Mouse (Mus musculus) limb, embryonic 10.5 days (tissue): Measurements from ENCODE around the gene Dlx1. TPM values are rescaled to one million over a fixed set of nuclear protein-coding genes. Genes with fewer than 3 reads are reported as not detected.

Experiments used
- DNase-seq: peaks from one replicate; pipeline ENCODE4 v3.0.0-alpha.2; 2017; ENCODE audit warnings: low spot score
- H3K27ac ChIP-seq: fragments of 300-500 bp; sonication (generic); 2 replicates; pipeline ENCODE4 v1.5.1; 2016; ENCODE audit warnings: mild to moderate bottlenecking
- H3K27me3 ChIP-seq: fragments of 300-500 bp; sonication (generic); 2 replicates; pipeline ENCODE4 v1.6.1; 2016; ENCODE audit warnings: low read depth, mild to moderate bottlenecking; ENCODE audit not compliant: poor library complexity, severe bottlenecking
- H3K36me3 ChIP-seq: fragments of 300-500 bp; sonication (generic); 2 replicates; pipeline ENCODE4 v1.6.1; 2016; ENCODE audit warnings: mild to moderate bottlenecking, moderate library complexity
- H3K4me1 ChIP-seq: fragments of 300-500 bp; sonication (generic); 2 replicates; pipeline ENCODE4 v1.6.1; 2016
- H3K4me3 ChIP-seq: fragments of 300-500 bp; sonication (generic); 2 replicates; pipeline ENCODE4 v1.5.1; 2016; ENCODE audit warnings: mild to moderate bottlenecking, moderate library complexity
- H3K9me3 ChIP-seq: fragments of 300-500 bp; sonication (generic); replicated peaks from 2 replicates; pipeline ENCODE4 v1.6.1; 2016; ENCODE audit warnings: mild to moderate bottlenecking
- WGBS: fragments of 180-500 bp; shearing (Covaris S2); methylation state at CpG from one replicate; pipeline ENCODE4 v1.1.7; 2016; 5-methylcytosine and 5-hydroxymethylcytosine counted together
- polyA plus RNA-seq: library from polyadenylated mRNA; unstranded; fragments of >200 nt; fragmentation: Nextera tagmentation; extraction: Ambion mirVana; gene quantifications from 2 replicates; pipeline ENCODE4 v1.2.1, GENCODE M21; 2016

The Dlx1 gene
- 5.7 and 9.0 TPM in 2 replicates for polyA plus RNA-seq

DNA sequence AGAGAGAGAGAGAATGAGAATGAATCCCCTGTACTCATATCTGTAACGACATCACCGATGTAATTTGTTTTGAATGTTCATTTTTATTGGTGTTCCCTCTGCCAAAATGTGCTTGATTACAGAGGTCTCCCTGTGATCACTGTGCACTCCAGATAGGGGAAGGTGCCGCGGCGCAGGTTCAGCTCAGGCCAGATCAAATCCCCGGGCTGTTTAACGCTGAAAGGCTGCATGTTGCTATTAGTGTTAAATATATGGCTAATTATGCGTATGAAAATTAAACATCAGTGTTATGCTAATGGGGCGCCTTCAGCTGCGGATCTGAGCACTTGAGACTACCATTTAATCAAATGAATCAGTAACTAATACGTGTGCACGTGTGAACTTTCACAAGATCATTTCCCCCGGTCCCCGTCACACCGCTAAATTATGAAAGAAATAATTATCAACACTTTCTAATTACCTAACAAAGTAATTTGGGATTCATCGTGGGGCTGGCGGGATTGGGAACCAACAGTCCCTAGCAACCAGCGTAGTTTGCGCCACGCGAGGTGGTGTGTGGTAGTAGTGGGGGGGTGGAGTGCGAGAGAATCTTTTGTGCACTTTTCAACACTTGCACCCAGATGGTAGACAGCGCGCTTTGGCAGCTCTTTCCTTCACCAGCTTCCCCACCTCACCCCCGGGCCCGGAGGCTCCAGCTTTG is at the start of gene Dlx1:
Dlx1 (plus strand) TSS at position 100 of the 700 bp plus-strand sequence.
- Histone ChIP-seq H3K9me3 (no peaks in the 10 kb centered on the region), H3K27ac (peak within 1 kb of the TSS; percentile 75), H3K27me3 (peaks cover 100% of the 10 kb centered on the region), H3K36me3 (no peaks in the 10 kb centered on the region), H3K4me3 (peak within 1 kb of the TSS; percentile 60), H3K4me1 (peaks cover 46% of the 10 kb centered on the region)
- under 1% methylated on average over 26 of the region's 26 CpGs for WGBS
- no peak for DNase-seq

DNA sequence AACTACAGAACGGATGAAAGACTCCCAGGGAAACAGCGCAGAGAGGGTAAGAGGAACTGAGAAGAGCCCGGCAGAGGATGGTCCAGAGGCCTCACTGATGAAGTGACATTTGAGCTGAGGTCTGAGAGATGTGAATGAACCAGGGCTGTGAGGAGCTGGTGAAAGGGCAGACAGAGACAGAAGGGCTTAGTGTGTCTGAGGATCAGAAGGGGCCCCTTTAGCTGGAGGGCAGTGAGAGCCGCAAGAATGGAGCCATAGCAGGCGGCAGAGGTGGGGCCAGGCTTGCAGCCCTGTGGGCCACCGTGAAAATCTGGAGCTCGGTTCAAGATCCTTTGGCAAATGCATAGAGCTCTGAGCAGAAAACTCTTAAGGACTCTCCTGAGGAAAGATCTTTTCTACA is 48.0 kb upstream of the Dlx1 start:
- DNase-seq, result no peak
- no peak overlapping the region for H3K4me3 ChIP-seq
- H3K4me1 ChIP-seq, result peaks cover 36% of the 10 kb centered on the region
- H3K36me3 ChIP-seq, result no peaks in the 10 kb centered on the region
- H3K9me3 ChIP-seq, result no peaks in the 10 kb centered on the region
- H3K27ac ChIP-seq, result no peak overlapping the region
- 7% methylated on average over 7 of the region's 7 CpGs for WGBS
- no peaks in the 10 kb centered on the region for H3K27me3 ChIP-seq

DNA sequence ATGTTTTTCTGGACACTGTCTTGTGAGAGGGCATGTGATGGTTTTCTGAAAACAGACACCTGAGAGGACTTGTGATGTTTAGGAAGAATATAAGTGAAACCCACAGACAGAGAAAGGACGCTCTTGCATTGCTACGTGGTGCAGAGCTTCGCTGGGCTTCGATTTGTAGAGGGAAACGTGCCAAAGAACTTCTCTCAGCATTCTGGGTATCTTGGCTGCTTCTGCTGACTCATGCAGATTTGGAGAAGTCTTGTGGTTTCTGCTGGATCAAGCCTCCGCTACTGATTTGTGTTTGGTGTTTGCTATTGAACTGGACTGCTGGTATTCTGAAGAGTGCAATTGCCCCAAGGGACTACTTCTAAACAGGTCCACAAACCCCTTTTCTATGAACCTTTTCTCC is 46.1 kb upstream of the Dlx1 start:
- 89% methylated on average over 6 of the region's 6 CpGs for WGBS
- H3K27me3 ChIP-seq, result no peaks in the 10 kb centered on the region
- H3K4me3 ChIP-seq, result no peak overlapping the region

DNA sequence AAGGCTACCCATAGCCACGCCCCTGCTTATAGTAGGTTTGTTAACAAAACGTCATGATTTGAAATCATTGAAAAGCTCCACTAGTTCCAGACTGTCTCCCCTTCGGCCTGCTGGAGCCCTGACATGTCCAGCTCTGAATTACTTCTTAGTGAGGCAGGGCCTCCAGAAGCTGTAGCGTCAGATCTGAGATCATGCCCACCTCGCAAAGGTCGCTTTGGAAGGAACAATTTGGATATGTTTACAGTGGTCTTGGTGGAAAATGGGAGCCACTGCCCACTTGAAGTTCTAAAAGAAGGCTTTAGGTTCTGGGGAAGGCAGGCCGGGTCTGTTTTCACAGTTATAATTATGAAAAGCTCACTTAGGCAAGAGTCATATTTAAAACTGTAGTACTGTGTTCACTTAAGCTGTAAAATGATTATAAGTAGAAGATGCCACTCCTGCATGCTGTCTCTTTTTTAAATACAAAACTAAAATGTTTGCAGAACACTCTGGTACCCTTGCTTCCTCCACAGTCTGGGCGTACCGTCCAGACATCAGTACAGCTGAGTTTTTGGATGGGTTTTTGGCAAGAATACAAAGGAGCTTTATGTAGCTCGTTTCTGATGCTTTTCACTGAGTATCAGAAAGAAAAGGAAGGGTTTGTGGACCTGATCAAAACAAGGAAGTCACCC is 44.7 kb upstream of the Dlx1 start:
- peaks cover 22% of the 10 kb centered on the region for H3K4me1 ChIP-seq

More for the DNA sequence above, 46.1 kb upstream of the Dlx1 start:
- peaks cover 22% of the 10 kb centered on the region for H3K4me1 ChIP-seq
- no peak overlapping the region for H3K27ac ChIP-seq
- no peaks in the 10 kb centered on the region for H3K36me3 ChIP-seq
- DNase-seq, result no peak
- H3K9me3 ChIP-seq, result no peaks in the 10 kb centered on the region

DNA sequence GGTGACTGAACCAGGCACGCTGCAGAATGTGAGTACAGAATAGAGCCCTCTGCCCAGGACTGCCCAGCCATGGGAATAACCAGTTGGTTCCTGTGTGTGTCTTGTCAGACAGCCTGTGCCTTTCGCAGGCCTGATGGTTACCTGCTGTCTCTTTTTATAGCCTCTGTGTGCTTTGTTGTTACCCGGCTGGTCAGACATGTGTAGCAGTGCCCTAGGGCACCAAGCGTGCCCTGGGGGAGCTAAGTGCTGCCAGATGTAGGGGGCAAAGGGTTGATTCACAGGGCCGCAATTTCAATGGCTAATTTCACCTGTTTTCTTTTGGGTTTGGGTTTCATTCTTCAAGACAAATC is 44.2 kb upstream of the Dlx1 start:
- WGBS, result 25% methylated on average over 5 of the region's 5 CpGs
- no peak overlapping the region for H3K27ac ChIP-seq
- H3K27me3 ChIP-seq, result no peaks in the 10 kb centered on the region
- no peaks in the 10 kb centered on the region for H3K36me3 ChIP-seq
- H3K4me1 ChIP-seq, result peaks cover 22% of the 10 kb centered on the region
- H3K4me3 ChIP-seq, result no peak overlapping the region
- no peak for DNase-seq
- H3K9me3 ChIP-seq, result no peaks in the 10 kb centered on the region

More for the DNA sequence above, 44.7 kb upstream of the Dlx1 start:
- no peak overlapping the region for H3K4me3 ChIP-seq
- WGBS, result 78% methylated on average over 10 of the region's 10 CpGs
- H3K27me3 ChIP-seq, result no peaks in the 10 kb centered on the region
- H3K27ac ChIP-seq, result no peak overlapping the region
- no peaks in the 10 kb centered on the region for H3K9me3 ChIP-seq
- no peak for DNase-seq
- H3K36me3 ChIP-seq, result no peaks in the 10 kb centered on the region

DNA sequence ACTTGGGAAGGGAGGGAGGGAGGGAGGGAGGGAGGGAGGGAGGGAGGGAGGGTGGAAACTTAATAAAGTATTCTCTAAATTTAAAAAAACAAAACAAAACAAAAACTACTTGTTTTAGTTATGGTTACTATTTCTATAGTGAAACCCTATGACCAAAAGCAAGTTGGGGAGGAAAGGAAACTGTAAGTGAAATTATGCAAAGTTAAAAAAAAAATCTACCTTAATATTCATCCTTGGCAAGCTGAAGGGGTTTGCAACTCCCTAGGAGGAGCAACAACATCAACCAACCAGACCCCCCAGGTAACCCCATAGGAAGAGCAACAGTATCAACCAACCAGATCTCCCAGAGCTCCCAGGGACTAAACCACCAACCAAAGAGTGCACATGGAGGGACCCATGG is 36.6 kb upstream of the Dlx1 start:
- H3K27ac ChIP-seq, result no peak overlapping the region
- H3K4me1 ChIP-seq, result peaks cover 4% of the 10 kb centered on the region; the same call in 1 of the 2 replicates
- no peak for DNase-seq
- H3K9me3 ChIP-seq, result no peaks in the 10 kb centered on the region
- no peaks in the 10 kb centered on the region for H3K27me3 ChIP-seq
- no peak overlapping the region for H3K4me3 ChIP-seq
- no peaks in the 10 kb centered on the region for H3K36me3 ChIP-seq

DNA sequence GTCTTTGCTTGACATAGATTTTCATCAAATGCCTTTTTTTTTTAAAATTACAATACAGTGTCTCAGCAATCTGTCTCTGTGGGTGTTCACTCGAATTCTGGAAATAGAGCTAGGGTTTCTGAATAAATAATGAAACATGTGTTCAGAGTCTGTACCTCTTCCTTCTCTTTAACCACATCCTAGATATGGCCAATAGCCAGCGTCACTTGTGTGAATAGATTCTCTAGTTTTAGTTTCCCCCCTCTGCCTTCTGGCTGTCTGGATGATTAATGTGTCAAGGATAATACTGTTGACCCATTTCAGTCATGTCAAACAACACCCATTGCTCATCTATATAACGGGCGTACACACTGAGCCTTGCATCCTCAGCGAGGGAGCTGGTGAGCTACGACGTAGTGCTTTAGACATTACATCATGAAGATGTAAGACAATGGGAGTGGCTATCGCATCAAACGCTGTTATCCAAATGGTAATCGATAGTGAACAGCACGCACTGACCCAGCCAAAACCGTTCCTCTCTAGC is 34.7 kb upstream of the Dlx1 start:
- no peak for DNase-seq
- Histone ChIP-seq H3K27me3 (no peaks in the 10 kb centered on the region), H3K4me1 (peaks cover 13% of the 10 kb centered on the region), H3K27ac (no peak overlapping the region), H3K9me3 (no peaks in the 10 kb centered on the region), H3K36me3 (no peaks in the 10 kb centered on the region), H3K4me3 (no peak overlapping the region)
- WGBS, result 82% methylated on average over 12 of the region's 12 CpGs

DNA sequence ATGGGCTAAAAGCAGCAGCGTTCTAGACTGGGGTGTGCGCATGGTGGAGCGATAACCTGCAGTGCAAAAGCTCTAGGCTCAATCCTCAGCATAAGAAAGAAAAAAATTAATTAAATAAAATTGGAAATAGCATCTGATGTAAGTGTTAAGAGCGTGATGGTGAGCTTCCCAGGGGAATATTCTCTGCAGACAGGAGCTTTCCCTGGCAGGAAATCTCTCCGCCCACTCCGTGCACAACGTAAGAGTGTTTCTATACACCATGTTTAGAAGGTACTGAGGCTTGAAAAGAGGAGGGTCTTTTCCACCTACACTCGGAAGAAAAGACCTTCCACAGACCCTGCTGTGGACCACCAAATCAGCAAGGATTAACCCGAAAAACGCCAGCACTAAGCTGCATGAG is 33.4 kb upstream of the Dlx1 start:
- DNase-seq, result no peak
- H3K9me3 ChIP-seq, result no peaks in the 10 kb centered on the region
- no peak overlapping the region for H3K27ac ChIP-seq
- WGBS, result 76% methylated on average over 10 of the region's 10 CpGs
- H3K36me3 ChIP-seq, result no peaks in the 10 kb centered on the region
- H3K27me3 ChIP-seq, result no peaks in the 10 kb centered on the region
- H3K4me3 ChIP-seq, result no peak overlapping the region
- peaks cover 24% of the 10 kb centered on the region for H3K4me1 ChIP-seq

DNA sequence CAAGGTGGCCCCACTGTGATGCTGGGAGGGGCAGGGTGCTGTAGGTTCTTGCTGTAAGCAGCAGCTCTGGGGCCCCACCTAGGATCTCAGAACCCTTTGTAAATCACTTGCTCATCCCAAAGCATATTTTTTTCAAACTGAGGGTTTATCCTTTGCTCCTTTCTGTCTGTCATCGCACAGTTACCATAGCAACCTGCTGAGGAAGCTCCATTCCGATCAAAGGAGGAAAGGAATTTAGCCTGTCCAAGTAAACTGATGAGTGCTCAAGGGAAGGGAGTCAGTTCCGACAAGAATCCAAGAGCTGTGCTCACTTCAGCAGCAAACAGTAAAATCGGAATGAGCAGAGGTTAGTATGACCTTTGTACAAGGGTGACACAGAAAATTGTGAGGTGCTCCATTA is 32.9 kb upstream of the Dlx1 start:
- Histone ChIP-seq H3K9me3 (no peaks in the 10 kb centered on the region), H3K4me3 (no peak overlapping the region), H3K27ac (no peak overlapping the region), H3K4me1 (peaks cover 29% of the 10 kb centered on the region), H3K27me3 (no peaks in the 10 kb centered on the region), H3K36me3 (no peaks in the 10 kb centered on the region)
- DNase-seq, result no peak
- WGBS, result 40% methylated on average over 4 of the region's 4 CpGs

DNA sequence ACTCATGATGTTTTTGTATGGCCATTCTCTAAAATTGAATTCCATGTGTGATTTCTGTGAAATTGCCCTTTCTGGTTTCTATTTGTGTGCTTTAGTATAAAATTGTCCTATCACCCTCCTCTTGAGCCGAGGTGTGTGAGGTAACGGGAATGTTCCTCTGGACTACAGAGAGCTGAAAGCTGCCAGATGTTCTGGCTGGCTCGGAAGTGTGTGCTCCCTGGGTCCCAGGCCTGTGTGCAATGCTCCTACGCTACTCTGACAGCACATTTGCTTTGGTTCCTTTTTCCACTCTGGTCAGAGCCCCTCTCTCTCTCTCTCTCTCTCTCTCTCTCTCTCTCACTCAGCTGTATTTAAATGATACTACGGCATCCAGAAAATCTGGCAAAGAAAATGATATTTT is 30.7 kb upstream of the Dlx1 start:
- Histone ChIP-seq H3K4me3 (no peak overlapping the region), H3K27ac (no peak overlapping the region), H3K4me1 (peaks cover 31% of the 10 kb centered on the region), H3K27me3 (no peaks in the 10 kb centered on the region), H3K9me3 (no peaks in the 10 kb centered on the region), H3K36me3 (no peaks in the 10 kb centered on the region)
- 46% methylated on average over 5 of the region's 5 CpGs for WGBS
- DNase-seq, result no peak

DNA sequence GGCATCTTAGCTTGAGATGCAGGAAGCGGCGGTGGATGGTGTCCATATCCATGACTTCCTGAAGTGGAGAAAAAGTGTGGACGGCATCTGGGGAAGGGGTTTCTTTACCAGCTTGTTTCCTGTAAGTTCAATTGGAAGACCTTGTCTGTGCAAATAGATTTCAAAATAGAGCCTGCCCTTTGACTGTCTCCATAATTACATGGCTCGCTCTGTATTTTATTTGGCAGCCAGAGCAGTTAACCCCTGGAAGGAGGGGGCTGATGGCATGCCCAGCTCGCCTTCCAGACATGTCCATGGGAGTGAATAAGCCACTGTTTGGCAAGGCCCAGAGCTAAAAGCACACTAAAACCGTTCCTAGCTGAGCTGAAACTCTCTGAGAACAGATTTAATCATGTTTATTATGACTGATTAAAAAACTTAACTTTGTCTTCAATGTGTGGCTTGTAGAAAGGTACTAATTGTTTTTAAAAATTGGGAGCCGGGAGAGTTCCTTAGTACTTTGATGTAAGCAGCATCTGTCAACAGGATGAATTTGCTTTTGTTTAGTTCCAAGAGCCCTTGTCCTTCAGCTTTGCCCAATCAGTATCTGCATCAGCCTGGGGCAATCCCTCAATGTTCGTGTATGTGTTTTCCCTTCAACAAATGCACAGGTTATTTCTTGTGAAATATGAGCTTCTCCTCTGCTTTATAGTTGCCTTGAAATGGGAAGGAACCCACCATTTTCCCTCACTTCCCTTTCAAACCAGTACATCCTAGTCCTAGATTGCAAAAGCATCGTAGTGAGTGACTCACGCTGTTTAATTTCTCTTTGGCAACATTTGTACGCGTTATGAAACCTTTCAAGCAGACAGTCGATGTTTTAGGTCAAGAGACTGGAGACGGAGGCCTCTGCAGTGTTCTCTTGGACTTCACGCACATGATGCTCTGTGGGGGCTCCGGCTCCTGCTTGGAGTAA is 28.4 kb upstream of the Dlx1 start:
- 0 out of 2 replicates have a peak overlapping the region, but pooled peaks have one; percentile 26 for H3K27ac ChIP-seq
- peaks cover 30% of the 10 kb centered on the region for H3K4me1 ChIP-seq
- 68% methylated on average over 16 of the region's 16 CpGs for WGBS

DNA sequence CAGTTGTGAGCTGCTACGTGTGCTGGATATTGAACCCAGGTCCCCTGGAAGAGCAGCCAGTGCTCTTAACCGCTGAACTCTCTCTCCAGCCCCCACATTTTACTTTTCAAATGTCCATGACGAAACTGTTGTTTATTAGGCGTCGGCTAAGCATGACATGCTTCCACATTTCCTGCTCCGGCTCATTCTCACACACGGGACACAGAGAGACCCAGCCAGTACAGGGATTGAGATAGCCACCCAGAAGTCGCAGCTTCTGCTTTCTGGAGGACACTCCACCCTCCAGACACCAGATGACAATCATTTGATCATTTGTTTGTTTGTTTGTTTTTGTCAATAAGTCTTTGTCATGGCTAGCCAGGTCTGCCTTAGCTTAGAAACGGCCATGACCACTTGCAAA is 23.1 kb upstream of the Dlx1 start:
- H3K36me3 ChIP-seq, result peaks cover 3% of the 10 kb centered on the region; the same call in 1 of the 2 replicates
- no peak for DNase-seq
- no peaks in the 10 kb centered on the region for H3K9me3 ChIP-seq
- no peak overlapping the region for H3K4me3 ChIP-seq
- WGBS, result 66% methylated on average over 9 of the region's 9 CpGs
- H3K27ac ChIP-seq, result no peak overlapping the region
- no peaks in the 10 kb centered on the region for H3K27me3 ChIP-seq
- H3K4me1 ChIP-seq, result peaks cover 6% of the 10 kb centered on the region

More for the DNA sequence above, 28.4 kb upstream of the Dlx1 start:
- H3K27me3 ChIP-seq, result no peaks in the 10 kb centered on the region
- no peaks in the 10 kb centered on the region for H3K9me3 ChIP-seq
- H3K36me3 ChIP-seq, result no peaks in the 10 kb centered on the region
- H3K4me3 ChIP-seq, result no peak overlapping the region
- DNase-seq, result no peak
